Mouse (Mus musculus): ENCODE data around the gene Prss22. TPM values are rescaled to one million over a fixed set of nuclear protein-coding genes. Genes with fewer than 3 reads are reported as not detected.
A peak's percentile ranks its signal among the peaks of the same experiment; 100 is the strongest.
"Not testable (repeated sequence)": the region's sequence is repeated elsewhere in the genome, so short reads cannot be mapped to it uniquely, and the experiment has no call there.

Prss22 gene
- polyA plus RNA-seq, 1 experiment from 2014 or later: 1.3 TPM

- 0 out of 2 replicates have a peak, but pooled peaks cover 6% of the 10 kb centered on the region for H3K4me1 ChIP-seq
- no peak for DNase-seq (ENCODE audit: low spot score)
- no peak overlapping the region for H3K27ac ChIP-seq
- 80% methylated on average over 4 of the region's 4 CpGs for WGBS
- H3K4me3 ChIP-seq: no peak overlapping the region
- H3K9me3 ChIP-seq (replicated peaks): no peaks in the 10 kb centered on the region
- H3K27me3 ChIP-seq (ENCODE audit: low read depth, poor library complexity, severe bottlenecking): no peaks in the 10 kb centered on the region
- H3K36me3 ChIP-seq: no peaks in the 10 kb centered on the region
These were observed 36.3 kb downstream of the Prss22 start for GRCm38 (mm10) chr17:23961573-23962122.

DNA sequence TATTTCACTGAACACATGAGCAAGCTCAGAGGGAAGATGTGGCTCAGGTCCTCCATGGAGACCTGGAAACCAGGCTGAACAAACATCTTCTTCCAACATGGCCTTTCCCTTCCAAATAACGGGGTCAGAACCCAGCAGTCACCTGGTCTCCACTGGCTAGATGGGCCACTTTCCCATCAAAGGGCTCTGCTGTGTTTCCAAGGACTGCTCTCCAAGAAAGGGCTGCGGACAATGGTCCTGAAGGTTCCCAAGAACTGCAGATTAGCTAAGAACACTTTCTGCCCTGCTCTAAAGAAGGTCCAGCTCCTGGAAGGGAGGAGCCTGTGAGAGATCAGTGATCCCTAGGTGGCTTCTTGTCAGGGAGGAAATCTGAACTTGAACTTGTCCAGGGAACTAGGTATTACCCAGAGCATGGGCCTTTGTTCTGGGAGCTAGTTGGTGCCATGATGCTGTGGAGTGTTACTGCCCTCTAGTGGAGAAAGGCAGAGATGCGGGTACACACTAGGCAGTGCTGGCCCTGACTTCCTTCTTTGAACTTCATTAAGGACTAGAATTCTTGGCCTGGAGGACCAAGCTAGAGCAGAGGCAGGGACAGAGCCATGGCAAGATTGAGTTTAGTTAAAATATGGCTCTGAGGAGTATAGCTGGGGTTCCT is 37.7 kb downstream of the Prss22 start:
- H3K4me3 ChIP-seq: no peak overlapping the region
- no peaks in the 10 kb centered on the region for H3K27me3 ChIP-seq (ENCODE audit: low read depth, poor library complexity, severe bottlenecking)
- WGBS: 38% methylated on average over 3 of the region's 3 CpGs
- no peaks in the 10 kb centered on the region for H3K36me3 ChIP-seq
- 0 out of 2 replicates have a peak, but pooled peaks cover 6% of the 10 kb centered on the region for H3K4me1 ChIP-seq
- no peaks in the 10 kb centered on the region for H3K9me3 ChIP-seq (replicated peaks)
- peak; percentile 85 for DNase-seq (ENCODE audit: low spot score)
- H3K27ac ChIP-seq: peak overlapping the region; percentile 85

GRCm38 (mm10) chr17:23955174-23955573 is 42.7 kb downstream of the Prss22 start, which contains the start of gene Sbpl:
TSS of gene Sbpl (minus strand) at chr17:23955274.
- H3K4me1 ChIP-seq: 0 out of 2 replicates have a peak, but pooled peaks cover 6% of the 10 kb centered on the region
- H3K9me3 ChIP-seq (replicated peaks): no peaks in the 10 kb centered on the region
- H3K4me3 ChIP-seq: no peak within 1 kb of the TSS
- no peaks in the 10 kb centered on the region for H3K36me3 ChIP-seq
- H3K27ac ChIP-seq: no peak within 1 kb of the TSS
- 81% methylated on average over 5 of the region's 5 CpGs for whole genome bisulfite sequencing
- no peaks in the 10 kb centered on the region for H3K27me3 ChIP-seq (ENCODE audit: low read depth, poor library complexity, severe bottlenecking)
- no peak for DNase-seq (ENCODE audit: low spot score)

- not testable (repeated sequence) for H3K27ac ChIP-seq; H3K4me1 ChIP-seq; H3K36me3 ChIP-seq; H3K27me3 ChIP-seq (ENCODE audit: low read depth, poor library complexity, severe bottlenecking); DNase-seq (ENCODE audit: low spot score); H3K4me3 ChIP-seq; H3K9me3 ChIP-seq (replicated peaks)
- WGBS: 79% methylated on average over 4 of the region's 4 CpGs
These were observed 47.1 kb downstream of the Prss22 start for GRCm38 (mm10) chr17:23950828-23951227.

DNA sequence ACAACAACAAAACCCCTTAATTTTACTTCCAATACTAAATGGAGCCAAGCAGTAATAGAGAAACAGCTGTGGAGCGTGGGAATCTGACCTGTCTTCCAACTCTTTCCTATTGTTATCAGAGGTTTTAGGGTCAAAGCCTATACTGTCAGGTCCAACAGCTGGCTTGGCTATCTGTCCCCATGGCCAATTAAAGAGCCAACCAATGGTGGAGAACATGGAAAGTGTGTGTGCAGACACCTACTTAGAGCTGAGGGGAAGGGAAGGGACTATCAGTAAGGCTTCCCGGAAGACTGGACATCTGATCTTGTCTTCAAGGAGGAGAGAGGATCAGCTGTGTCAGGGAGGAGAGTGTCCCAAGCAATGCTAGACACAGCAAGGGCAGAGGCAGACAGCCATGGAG is 48.8 kb downstream of the Prss22 start:
- Histone ChIP-seq H3K27me3 (ENCODE audit: low read depth, poor library complexity, severe bottlenecking) (no peaks in the 10 kb centered on the region), H3K27ac (no peak overlapping the region), H3K36me3 (no peaks in the 10 kb centered on the region), H3K4me3 (no peak overlapping the region), H3K9me3 (replicated peaks) (no peaks in the 10 kb centered on the region), H3K4me1 (no peaks in the 10 kb centered on the region)
- DNase-seq (ENCODE audit: low spot score): no peak
- WGBS: 91% methylated on average over 2 of the region's 2 CpGs

DNA sequence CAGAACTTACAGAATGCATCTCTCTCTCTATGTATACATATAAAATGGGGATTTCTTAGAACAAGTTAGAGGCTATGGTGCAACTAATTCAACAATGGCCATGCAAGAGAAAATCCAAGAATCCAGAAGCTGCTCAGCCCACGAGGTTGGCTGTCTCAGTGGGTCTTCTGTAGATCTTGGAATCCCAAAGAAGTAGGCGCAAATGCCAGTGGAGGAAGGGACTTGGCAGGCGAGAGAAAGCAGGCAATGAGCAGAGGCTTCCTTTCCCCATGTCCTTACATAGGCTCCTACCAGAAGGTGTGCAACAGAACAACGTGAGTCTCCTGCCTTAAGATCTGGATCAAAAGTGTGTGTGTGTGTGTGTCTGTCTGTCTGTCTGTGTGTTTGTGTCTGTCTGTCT is 50.4 kb downstream of the Prss22 start:
- WGBS: 78% methylated on average over 4 of the region's 4 CpGs
- DNase-seq (ENCODE audit: low spot score); H3K27me3 ChIP-seq (ENCODE audit: low read depth, poor library complexity, severe bottlenecking); H3K27ac ChIP-seq; H3K4me3 ChIP-seq; H3K9me3 ChIP-seq (replicated peaks); H3K4me1 ChIP-seq; H3K36me3 ChIP-seq: not testable (repeated sequence)

Small RNAs within 50 kb of the gene (microRNA-seq; reads per million reads assigned to microRNA genes)
- gene Gm27700: not detected

Other genes starting within 250 kb of the Prss22 start
- 177 and 183 TPM in 2 replicates for gene Flywch1, start 226.5 kb downstream of the Prss22 start, polyA plus RNA-seq (2016; fragmentation: Nextera tagmentation; extraction: Ambion mirVana)
- gene Flywch2, start 212.0 kb downstream of the Prss22 start, polyA plus RNA-seq (2016; fragmentation: Nextera tagmentation; extraction: Ambion mirVana): 37.5 and 54.1 TPM in 2 replicates
- 562 and 563 TPM in 2 replicates for gene Srrm2, start 207.6 kb downstream of the Prss22 start, polyA plus RNA-seq (2016; fragmentation: Nextera tagmentation; extraction: Ambion mirVana)
- 1,047 and 1,081 TPM in 2 replicates for gene Elob, start 169.0 kb downstream of the Prss22 start, polyA plus RNA-seq (2016; fragmentation: Nextera tagmentation; extraction: Ambion mirVana)
- gene Prss33, start 162.0 kb downstream of the Prss22 start, polyA plus RNA-seq (2016; fragmentation: Nextera tagmentation; extraction: Ambion mirVana): not detected in 2 replicates
- not detected in 2 replicates for gene Prss32, start 154.2 kb downstream of the Prss22 start, polyA plus RNA-seq (2016; fragmentation: Nextera tagmentation; extraction: Ambion mirVana)
- 3.3 and 3.9 TPM in 2 replicates for gene Prss41, start 153.9 kb downstream of the Prss22 start, polyA plus RNA-seq (2016; fragmentation: Nextera tagmentation; extraction: Ambion mirVana)
- not detected in 2 replicates for gene Prss21, start 130.0 kb downstream of the Prss22 start, polyA plus RNA-seq (2016; fragmentation: Nextera tagmentation; extraction: Ambion mirVana)
- not detected in 2 replicates for gene Dcpp1, start 117.2 kb downstream of the Prss22 start, polyA plus RNA-seq (2016; fragmentation: Nextera tagmentation; extraction: Ambion mirVana)
- gene Dcpp2, start 117.2 kb downstream of the Prss22 start, polyA plus RNA-seq (2016; fragmentation: Nextera tagmentation; extraction: Ambion mirVana): not detected in 2 replicates
- gene Dcpp3, start 80.6 kb downstream of the Prss22 start, polyA plus RNA-seq (2016; fragmentation: Nextera tagmentation; extraction: Ambion mirVana): not detected in 2 replicates
- gene Sbp, start 56.4 kb downstream of the Prss22 start, polyA plus RNA-seq (2016; fragmentation: Nextera tagmentation; extraction: Ambion mirVana): not detected in 2 replicates
- gene Sbpl, start 42.8 kb downstream of the Prss22 start, polyA plus RNA-seq (2016; fragmentation: Nextera tagmentation; extraction: Ambion mirVana): not detected in 2 replicates
- gene Prss30, start 17.5 kb downstream of the Prss22 start, polyA plus RNA-seq (2016; fragmentation: Nextera tagmentation; extraction: Ambion mirVana): not detected in 2 replicates
- gene Prss27, start 40.0 kb upstream of the Prss22 start, polyA plus RNA-seq (2016; fragmentation: Nextera tagmentation; extraction: Ambion mirVana): 0.20 TPM in 1 of 2 replicates, not detected in the other
- 106 and 113 TPM in 2 replicates for gene Kctd5, start 75.4 kb upstream of the Prss22 start, polyA plus RNA-seq (2016; fragmentation: Nextera tagmentation; extraction: Ambion mirVana)
- gene Pdpk1, start 152.8 kb upstream of the Prss22 start, polyA plus RNA-seq (2016; fragmentation: Nextera tagmentation; extraction: Ambion mirVana): 29.7 and 32.1 TPM in 2 replicates
- gene Amdhd2, start 165.7 kb upstream of the Prss22 start, polyA plus RNA-seq (2016; fragmentation: Nextera tagmentation; extraction: Ambion mirVana): 49.1 and 49.5 TPM in 2 replicates
- 414 and 422 TPM in 2 replicates for gene Atp6v0c, start 171.6 kb upstream of the Prss22 start, polyA plus RNA-seq (2016; fragmentation: Nextera tagmentation; extraction: Ambion mirVana)
- gene Tbc1d24, start 207.5 kb upstream of the Prss22 start, polyA plus RNA-seq (2016; fragmentation: Nextera tagmentation; extraction: Ambion mirVana): 3.9 and 8.7 TPM in 2 replicates
- 6.7 and 10.7 TPM in 2 replicates for gene Ntn3, start 211.4 kb upstream of the Prss22 start, polyA plus RNA-seq (2016; fragmentation: Nextera tagmentation; extraction: Ambion mirVana)
- gene Tedc2, start 222.8 kb upstream of the Prss22 start, polyA plus RNA-seq (2016; fragmentation: Nextera tagmentation; extraction: Ambion mirVana): 24.1 and 24.5 TPM in 2 replicates

Measured in limb, embryonic 10.5 days (tissue).